Mouse (Mus musculus) forebrain, embryonic 14.5 days (tissue): ENCODE data around the gene Olfr749. TPM values are rescaled to one million over a fixed set of nuclear protein-coding genes. Genes with fewer than 3 reads are reported as not detected.

Experiments used
- ATAC-seq: fragments of 200-750 bp; cut with Nextera tagmentation; 2 replicates; pipeline ENCODE4 v1.8.0; 2017; ENCODE audit warnings: mild to moderate bottlenecking, moderate library complexity
- DNase-seq: peaks from one replicate; pipeline ENCODE4 v3.0.0-alpha.2; 2015; ENCODE audit warnings: low spot score
- H3K27ac ChIP-seq: fragments of 300-500 bp; sonication (generic); 2 replicates; pipeline ENCODE4 v1.5.1; 2014; ENCODE audit warnings: low read depth, mild to moderate bottlenecking, control low read depth, low read length, moderate library complexity
- H3K27me3 ChIP-seq: fragments of 300-500 bp; sonication (generic); replicated peaks from 2 replicates; pipeline ENCODE4 v1.6.1; 2014; ENCODE audit warnings: low read length, control low read depth, mixed read lengths; ENCODE audit not compliant: control insufficient read depth, insufficient read depth
- H3K36me3 ChIP-seq: fragments of 300-500 bp; sonication (generic); 2 replicates; pipeline ENCODE4 v1.6.1; 2014; ENCODE audit warnings: low read length, control low read depth; ENCODE audit not compliant: control insufficient read depth, insufficient read depth
- H3K4me1 ChIP-seq: fragments of 300-500 bp; sonication (generic); 2 replicates; pipeline ENCODE4 v1.6.1; 2014; ENCODE audit warnings: antibody characterized with exemption, low read length, control low read depth; ENCODE audit not compliant: control insufficient read depth, insufficient read depth
- H3K4me2 ChIP-seq: fragments of 300-500 bp; sonication (generic); 2 replicates; pipeline ENCODE4 v1.6.1; 2014; ENCODE audit warnings: mild to moderate bottlenecking, control low read depth, low read length
- H3K4me3 ChIP-seq: fragments of 300-500 bp; sonication (generic); 2 replicates; pipeline ENCODE4 v1.5.1; 2014; ENCODE audit warnings: low read depth, low read length, control low read depth
- H3K9ac ChIP-seq: fragments of 300-500 bp; sonication (generic); 2 replicates; pipeline ENCODE4 v1.6.1; 2014; ENCODE audit warnings: mild to moderate bottlenecking, low read length, control low read depth, moderate library complexity
- H3K9me3 ChIP-seq: fragments of 300-500 bp; sonication (generic); replicated peaks from 2 replicates; pipeline ENCODE4 v1.6.1; 2016; ENCODE audit warnings: low read length, control low read depth, mixed read lengths; ENCODE audit not compliant: control insufficient read depth
- WGBS: fragments of 180-500 bp; shearing (Covaris S2); extraction: QIAGEN DNeasy Blood & Tissue Kit; methylation state at CpG from one replicate; pipeline ENCODE4 v1.1.7; 2014; 5-methylcytosine and 5-hydroxymethylcytosine counted together
- polyA plus RNA-seq: library from polyadenylated mRNA; unstranded; fragments of >200 nt; fragmentation: Nextera tagmentation; extraction: Ambion mirVana; gene quantifications from 2 replicates; pipeline ENCODE4 v1.2.1, GENCODE M21; 2014

Gene Olfr749
- polyA plus RNA-seq, result not detected in 2 replicates

- no peaks in the 10 kb centered on the region for H3K27me3 ChIP-seq
- no peak within 1 kb of the TSS for H3K4me3 ChIP-seq
- H3K4me1 ChIP-seq, result no peaks in the 10 kb centered on the region
- H3K4me2 ChIP-seq, result no peak within 1 kb of the TSS
- H3K9me3 ChIP-seq, result no peaks in the 10 kb centered on the region
- H3K27ac ChIP-seq, result no peak within 1 kb of the TSS
- DNase-seq (no peak), ATAC-seq (no peak)
- no peak within 1 kb of the TSS for H3K9ac ChIP-seq
- H3K36me3 ChIP-seq, result no peaks in the 10 kb centered on the region
These were observed at the start of gene Olfr749 for GRCm38 (mm10) chr14:50744994-50745393. Gene Olfr749 (minus strand): TSS chr14:50745094.

- no peak for ATAC-seq
- Histone ChIP-seq H3K9ac (no peak overlapping the region), H3K27me3 (no peaks in the 10 kb centered on the region), H3K4me3 (no peak overlapping the region), H3K4me1 (peaks cover 6% of the 10 kb centered on the region; the same call in 1 of the 2 replicates), H3K36me3 (no peaks in the 10 kb centered on the region), H3K27ac (no peak overlapping the region), H3K4me2 (no peak overlapping the region), H3K9me3 (no peaks in the 10 kb centered on the region)
- DNase-seq, result peak; percentile 56
- WGBS, result 24% methylated on average over 2 of the region's 2 CpGs
These were observed 43.3 kb upstream of the Olfr749 start for GRCm38 (mm10) chr14:50788157-50788556.

- Histone ChIP-seq H3K36me3 (peaks cover 14% of the 10 kb centered on the region), H3K9me3 (no peaks in the 10 kb centered on the region), H3K4me3 (peak within 1 kb of the TSS; percentile 72), H3K27me3 (no peaks in the 10 kb centered on the region), H3K4me2 (peak within 1 kb of the TSS; percentile 58), H3K9ac (peak within 1 kb of the TSS; percentile 82), H3K4me1 (peaks cover 6% of the 10 kb centered on the region; the same call in 1 of the 2 replicates), H3K27ac (peak within 1 kb of the TSS; percentile 84)
- peak; percentile 93 for DNase-seq
- ATAC-seq, result peak; percentile 97
- WGBS, result under 1% methylated on average over 21 of the region's 21 CpGs
These were observed 40.4 kb upstream of the Olfr749 start, which contains the start of gene Ttc5 for GRCm38 (mm10) chr14:50785251-50785637. Gene Ttc5 (minus strand): TSS chr14:50785519.

- DNase-seq (peak; percentile 4), ATAC-seq (no peak)
- Histone ChIP-seq H3K9ac (peak overlapping the region; percentile 82), H3K27me3 (no peaks in the 10 kb centered on the region), H3K4me2 (peak overlapping the region; percentile 58), H3K4me3 (peak overlapping the region; percentile 72), H3K27ac (peak overlapping the region; percentile 84), H3K36me3 (peaks cover 19% of the 10 kb centered on the region), H3K4me1 (peaks cover 6% of the 10 kb centered on the region; the same call in 1 of the 2 replicates), H3K9me3 (no peaks in the 10 kb centered on the region)
- WGBS, result 22% methylated on average over 16 of the region's 16 CpGs
These were observed 39.7 kb upstream of the Olfr749 start for GRCm38 (mm10) chr14:50784391-50785250.

GRCm38 (mm10) chr14:50782166-50782565, 37.3 kb upstream of the Olfr749 start:
- WGBS, result 90% methylated on average over 3 of the region's 3 CpGs
- Histone ChIP-seq H3K4me1 (peaks cover 6% of the 10 kb centered on the region; the same call in 1 of the 2 replicates), H3K36me3 (peaks cover 32% of the 10 kb centered on the region), H3K9me3 (no peaks in the 10 kb centered on the region), H3K27ac (no peak overlapping the region), H3K9ac (no peak overlapping the region), H3K4me3 (no peak overlapping the region), H3K27me3 (no peaks in the 10 kb centered on the region), H3K4me2 (no peak overlapping the region)
- ATAC-seq (no peak), DNase-seq (no peak)

- Histone ChIP-seq H3K4me3 (no peak overlapping the region), H3K4me1 (no peaks in the 10 kb centered on the region), H3K9ac (no peak overlapping the region), H3K9me3 (no peaks in the 10 kb centered on the region), H3K27me3 (no peaks in the 10 kb centered on the region), H3K36me3 (peaks cover 87% of the 10 kb centered on the region), H3K4me2 (no peak overlapping the region), H3K27ac (no peak overlapping the region)
- ATAC-seq (no peak), DNase-seq (peak; percentile 9)
- WGBS, result 86% methylated on average over 2 of the region's 2 CpGs
These were observed 26.4 kb upstream of the Olfr749 start for GRCm38 (mm10) chr14:50771342-50771741.

GRCm38 (mm10) chr14:50765736-50766135, 20.8 kb upstream of the Olfr749 start:
- H3K36me3 ChIP-seq, result peaks cover 62% of the 10 kb centered on the region
- H3K4me1 ChIP-seq, result no peaks in the 10 kb centered on the region

GRCm38 (mm10) chr14:50758416-50759085, 13.7 kb upstream of the Olfr749 start:
- Histone ChIP-seq H3K36me3 (peaks cover 5% of the 10 kb centered on the region; the same call in 1 of the 2 replicates), H3K4me3 (no peak overlapping the region), H3K27ac (no peak overlapping the region), H3K4me1 (peaks cover 2% of the 10 kb centered on the region; the same call in 1 of the 2 replicates), H3K9ac (no peak overlapping the region), H3K4me2 (no peak overlapping the region), H3K9me3 (no peaks in the 10 kb centered on the region), H3K27me3 (no peaks in the 10 kb centered on the region)
- ATAC-seq, result peak; percentile 70; the same call in 1 of the 2 replicates
- 48% methylated on average over 5 of the region's 5 CpGs for WGBS
- DNase-seq, result peak; percentile 42

More at GRCm38 (mm10) chr14:50765736-50766135, 20.8 kb upstream of the Olfr749 start:
- no peak overlapping the region for H3K9ac ChIP-seq
- no peak overlapping the region for H3K4me2 ChIP-seq
- H3K9me3 ChIP-seq, result no peaks in the 10 kb centered on the region
- ATAC-seq (no peak), DNase-seq (no peak)
- H3K4me3 ChIP-seq, result no peak overlapping the region
- 93% methylated on average over 6 of the region's 6 CpGs for WGBS
- H3K27me3 ChIP-seq, result no peaks in the 10 kb centered on the region
- H3K27ac ChIP-seq, result no peak overlapping the region
